Mouse (Mus musculus) forebrain, embryonic 11.5 days (tissue): ENCODE results near the gene Trpm6. TPM values are rescaled to one million over a fixed set of nuclear protein-coding genes. Genes with fewer than 3 reads are reported as not detected.

Source experiments
- ATAC-seq: fragments of 200-750 bp; cut with Nextera tagmentation; replicated peaks from 2 replicates; pipeline ENCODE4 v1.8.0; 2017; ENCODE audit warnings: moderate TSS enrichment; ENCODE audit not compliant: low FRiP score
- DNase-seq: peaks from one replicate; pipeline ENCODE4 v3.0.0-alpha.2; 2017; ENCODE audit warnings: low spot score
- H3K27ac ChIP-seq: fragments of 300-500 bp; sonication (generic); 2 replicates; pipeline ENCODE4 v1.5.1; 2014; ENCODE audit warnings: low read depth, low read length
- H3K27me3 ChIP-seq: fragments of 300-500 bp; sonication (generic); 2 replicates; pipeline ENCODE4 v1.6.1; 2014; ENCODE audit warnings: mild to moderate bottlenecking, low read length, mixed read lengths; ENCODE audit not compliant: control insufficient read depth, insufficient read depth
- H3K36me3 ChIP-seq: fragments of 300-500 bp; sonication (generic); 2 replicates; pipeline ENCODE4 v1.6.1; 2014; ENCODE audit warnings: mild to moderate bottlenecking, low read length, moderate library complexity, mixed read lengths; ENCODE audit not compliant: control insufficient read depth, insufficient read depth
- H3K4me1 ChIP-seq: fragments of 300-500 bp; sonication (generic); replicated peaks from 2 replicates; pipeline ENCODE4 v1.6.1; 2014; ENCODE audit warnings: low read length, mixed read lengths; ENCODE audit not compliant: control insufficient read depth, insufficient read depth
- H3K4me2 ChIP-seq: fragments of 300-500 bp; sonication (generic); 2 replicates; pipeline ENCODE4 v1.6.1; 2014; ENCODE audit warnings: low read depth, mild to moderate bottlenecking, low read length, moderate library complexity, mixed read lengths; ENCODE audit not compliant: severe bottlenecking
- H3K4me3 ChIP-seq: fragments of 300-500 bp; sonication (generic); 2 replicates; pipeline ENCODE4 v1.5.1; 2014; ENCODE audit warnings: low read depth, low read length
- H3K9ac ChIP-seq: fragments of 300-500 bp; sonication (generic); 2 replicates; pipeline ENCODE4 v1.6.1; 2014; ENCODE audit warnings: low read length
- H3K9me3 ChIP-seq: fragments of 300-500 bp; sonication (generic); 2 replicates; pipeline ENCODE4 v1.6.1; 2016; ENCODE audit warnings: low read length, mixed read lengths; ENCODE audit not compliant: control insufficient read depth
- WGBS: fragments of 180-500 bp; shearing (Covaris S2); extraction: QIAGEN DNeasy Blood & Tissue Kit; methylation state at CpG from one replicate; pipeline ENCODE4 v1.1.7; 2014; 5-methylcytosine and 5-hydroxymethylcytosine counted together
- polyA plus RNA-seq: library from polyadenylated mRNA; unstranded; fragments of >200 nt; fragmentation: Nextera tagmentation; extraction: Ambion mirVana; gene quantifications from 2 replicates; pipeline ENCODE4 v1.2.1, GENCODE M21; 2014

Trpm6 gene
- polyA plus RNA-seq, 1 experiment from 2014 or later = 0.35 TPM

GRCm38 (mm10) chr19:18799646-18800045 is 49.9 kb downstream of the Trpm6 start:
- ATAC-seq (no peak), DNase-seq (no peak)
- no peak overlapping the region for H3K4me2 ChIP-seq
- no peaks in the 10 kb centered on the region for H3K4me1 ChIP-seq
- H3K9ac ChIP-seq = no peak overlapping the region
- H3K4me3 ChIP-seq = no peak overlapping the region
- H3K36me3 ChIP-seq = no peaks in the 10 kb centered on the region
- no peak overlapping the region for H3K27ac ChIP-seq
- no peaks in the 10 kb centered on the region for H3K9me3 ChIP-seq
- H3K27me3 ChIP-seq = no peaks in the 10 kb centered on the region
- 68% methylated on average over 1 of the region's 1 CpGs for WGBS

- 83% methylated on average over 3 of the region's 3 CpGs for WGBS
- DNase-seq (no peak), ATAC-seq (no peak)
- no peaks in the 10 kb centered on the region for H3K9me3 ChIP-seq
- H3K36me3 ChIP-seq = no peaks in the 10 kb centered on the region
- no peak overlapping the region for H3K27ac ChIP-seq
- no peak overlapping the region for H3K4me3 ChIP-seq
- no peaks in the 10 kb centered on the region for H3K4me1 ChIP-seq
- H3K4me2 ChIP-seq = no peak overlapping the region
- no peaks in the 10 kb centered on the region for H3K27me3 ChIP-seq
- H3K9ac ChIP-seq = no peak overlapping the region
Observed at GRCm38 (mm10) chr19:18811264-18811663, 61.5 kb downstream of the Trpm6 start.

DNA sequence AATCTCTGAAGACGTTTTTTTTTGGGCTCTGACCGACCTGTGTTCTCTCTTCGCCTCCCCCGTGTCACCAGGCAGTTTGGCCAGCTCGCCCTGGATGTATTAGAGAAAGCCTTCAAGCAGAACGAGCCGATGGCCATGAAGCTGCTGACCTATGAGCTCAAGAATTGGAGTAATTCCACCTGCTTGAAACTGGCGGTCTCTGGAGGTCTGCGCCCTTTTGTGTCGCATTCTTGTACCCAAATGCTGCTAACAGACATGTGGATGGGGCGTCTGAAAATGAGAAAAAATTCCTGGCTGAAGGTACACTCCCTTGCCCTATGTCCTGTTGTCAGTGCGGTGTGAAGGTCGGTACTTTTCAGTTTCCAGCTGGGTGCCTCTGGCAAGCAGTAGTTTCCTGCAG is 65.4 kb downstream of the Trpm6 start:
- WGBS = 85% methylated on average over 13 of the region's 13 CpGs
- H3K27ac ChIP-seq = no peak overlapping the region
- DNase-seq = no peak
- no peak overlapping the region for H3K4me3 ChIP-seq
- ATAC-seq = no peak
- H3K9ac ChIP-seq = no peak overlapping the region
- no peaks in the 10 kb centered on the region for H3K9me3 ChIP-seq
- no peak overlapping the region for H3K4me2 ChIP-seq
- H3K27me3 ChIP-seq = no peaks in the 10 kb centered on the region
- H3K4me1 ChIP-seq = no peaks in the 10 kb centered on the region
- H3K36me3 ChIP-seq = no peaks in the 10 kb centered on the region

DNA sequence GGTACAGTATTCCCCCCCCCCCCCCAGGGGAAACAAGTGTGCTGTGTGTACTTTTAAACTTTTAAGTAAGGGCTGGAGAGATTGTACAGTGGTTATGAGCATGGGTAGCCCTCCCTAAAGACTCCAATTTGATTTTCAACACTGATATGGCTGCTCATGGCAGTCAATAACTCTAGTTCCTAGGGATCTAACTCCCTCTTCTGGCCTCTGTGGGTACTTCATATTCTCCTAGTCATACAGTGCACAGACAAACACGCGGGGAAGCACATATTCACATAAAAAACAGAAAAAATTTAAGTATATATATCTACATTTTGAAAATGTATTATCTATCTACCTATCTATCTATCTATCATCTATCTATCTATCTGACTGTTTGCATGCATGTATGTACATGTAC is 67.6 kb downstream of the Trpm6 start:
- H3K27me3 ChIP-seq = no peaks in the 10 kb centered on the region
- DNase-seq (no peak), ATAC-seq (no peak)
- no peak overlapping the region for H3K4me3 ChIP-seq
- no peak overlapping the region for H3K9ac ChIP-seq
- H3K4me1 ChIP-seq = no peaks in the 10 kb centered on the region
- no peak overlapping the region for H3K4me2 ChIP-seq
- WGBS = 77% methylated on average over 2 of the region's 2 CpGs
- no peaks in the 10 kb centered on the region for H3K9me3 ChIP-seq
- no peak overlapping the region for H3K27ac ChIP-seq
- no peaks in the 10 kb centered on the region for H3K36me3 ChIP-seq

DNA sequence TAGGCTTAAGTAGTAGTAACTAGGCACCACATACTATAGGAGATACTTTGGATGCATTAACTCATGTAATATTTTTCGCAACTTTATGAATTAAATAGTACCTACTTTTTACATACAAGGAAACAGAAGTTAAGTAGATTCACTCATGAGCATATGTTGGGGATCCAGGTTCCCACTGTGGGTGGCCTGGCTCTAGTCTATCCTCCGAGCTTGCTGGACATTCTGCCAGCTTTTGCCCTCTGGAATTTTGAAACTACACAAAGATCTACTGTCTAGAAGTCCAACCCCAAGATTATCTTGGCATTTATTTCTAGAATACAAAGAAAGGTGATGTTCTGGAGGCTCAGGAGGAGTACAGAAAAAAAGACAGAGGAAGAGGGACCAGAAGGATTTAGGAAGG is 78.8 kb downstream of the Trpm6 start:
- WGBS = 80% methylated on average over 2 of the region's 2 CpGs
- Histone ChIP-seq H3K27ac (no peak overlapping the region), H3K36me3 (no peaks in the 10 kb centered on the region), H3K4me3 (no peak overlapping the region), H3K4me2 (no peak overlapping the region), H3K9ac (no peak overlapping the region), H3K27me3 (no peaks in the 10 kb centered on the region), H3K4me1 (no peaks in the 10 kb centered on the region), H3K9me3 (no peaks in the 10 kb centered on the region)
- DNase-seq (no peak), ATAC-seq (no peak)

DNA sequence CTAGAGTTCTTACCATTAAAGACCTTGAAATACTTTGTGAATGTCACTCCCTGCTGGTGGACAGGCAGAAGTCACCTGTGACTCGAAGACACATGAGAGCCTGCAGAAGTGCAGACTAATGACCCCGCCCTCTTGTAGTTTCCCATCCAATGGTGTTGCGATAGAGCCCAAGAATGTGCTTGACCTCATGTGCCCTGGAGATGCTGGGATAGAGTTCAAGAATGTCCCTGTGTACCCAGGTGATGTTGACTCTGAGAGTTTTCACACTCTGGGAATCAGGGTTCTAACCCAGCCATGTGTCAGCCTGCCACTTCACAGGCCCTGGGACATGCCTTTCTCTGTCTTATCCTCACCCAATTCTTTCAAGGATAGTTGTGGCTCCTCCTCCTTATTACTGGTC is 81.4 kb downstream of the Trpm6 start:
- H3K27me3 ChIP-seq = no peaks in the 10 kb centered on the region
- 90% methylated on average over 3 of the region's 3 CpGs for WGBS
- H3K27ac ChIP-seq = no peak overlapping the region
- no peaks in the 10 kb centered on the region for H3K36me3 ChIP-seq
- no peak overlapping the region for H3K9ac ChIP-seq
- DNase-seq (no peak), ATAC-seq (no peak)
- H3K4me3 ChIP-seq = no peak overlapping the region
- no peak overlapping the region for H3K4me2 ChIP-seq
- H3K9me3 ChIP-seq = no peaks in the 10 kb centered on the region
- H3K4me1 ChIP-seq = no peaks in the 10 kb centered on the region

GRCm38 (mm10) chr19:18834971-18835370 is 85.2 kb downstream of the Trpm6 start:
- no peak overlapping the region for H3K27ac ChIP-seq
- H3K4me3 ChIP-seq = no peak overlapping the region
- 11% methylated on average over 6 of the region's 6 CpGs for WGBS
- ATAC-seq (0 out of 2 replicates have a peak, but pooled peaks have one; percentile 58), DNase-seq (peak; percentile 79)
- H3K27me3 ChIP-seq = no peaks in the 10 kb centered on the region
- no peaks in the 10 kb centered on the region for H3K9me3 ChIP-seq
- H3K4me2 ChIP-seq = no peak overlapping the region
- H3K4me1 ChIP-seq = no peaks in the 10 kb centered on the region
- no peak overlapping the region for H3K9ac ChIP-seq
- H3K36me3 ChIP-seq = no peaks in the 10 kb centered on the region

GRCm38 (mm10) chr19:18841789-18842562 is 92.2 kb downstream of the Trpm6 start:
- Histone ChIP-seq H3K36me3 (no peaks in the 10 kb centered on the region), H3K9ac (no peak overlapping the region), H3K4me1 (no peaks in the 10 kb centered on the region; the same call in 1 of the 2 replicates), H3K9me3 (no peaks in the 10 kb centered on the region), H3K4me2 (no peak overlapping the region), H3K4me3 (no peak overlapping the region), H3K27me3 (no peaks in the 10 kb centered on the region), H3K27ac (no peak overlapping the region)
- DNase-seq (no peak), ATAC-seq (no peak; the same call in 1 of the 2 replicates)
- 84% methylated on average over 19 of the region's 19 CpGs for WGBS

DNA sequence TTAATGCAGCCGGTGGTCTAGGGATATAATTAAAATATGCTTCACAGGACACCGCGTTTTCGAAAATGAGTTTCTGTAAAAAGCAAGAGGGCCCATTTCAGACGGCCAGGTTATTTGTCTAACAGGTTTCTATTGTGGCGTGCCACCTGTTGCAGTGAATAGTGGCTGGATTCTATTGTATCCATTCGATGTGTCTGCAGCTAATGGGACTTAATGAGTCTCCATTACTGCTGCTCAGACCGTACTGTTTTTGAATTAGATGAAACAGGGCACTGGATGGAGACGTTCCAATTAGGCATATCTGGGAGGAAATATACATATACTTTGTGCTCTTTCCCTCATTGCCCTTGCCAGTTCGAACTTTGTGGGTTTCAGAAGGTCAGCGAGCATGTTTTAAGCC is 92.8 kb downstream of the Trpm6 start:
- whole genome bisulfite sequencing = 50% methylated on average over 11 of the region's 11 CpGs

More for the DNA sequence above, 92.8 kb downstream of the Trpm6 start:
- Histone ChIP-seq H3K4me1 (no peaks in the 10 kb centered on the region; the same call in 1 of the 2 replicates), H3K9me3 (no peaks in the 10 kb centered on the region), H3K27ac (no peak overlapping the region), H3K4me2 (no peak overlapping the region), H3K4me3 (no peak overlapping the region), H3K36me3 (no peaks in the 10 kb centered on the region), H3K27me3 (no peaks in the 10 kb centered on the region), H3K9ac (no peak overlapping the region)
- DNase-seq (no peak), ATAC-seq (peak; percentile 46; the same call in 1 of the 2 replicates)
